ENCODE assay signal across 8 mouse cellular contexts in genomic region chr7:105742539-105743215, GRCm38 (mm10). TPM values are rescaled to one million over a fixed set of nuclear protein-coding genes. Genes with fewer than 3 reads are reported as not detected.
A peak's percentile ranks its signal among the peaks of the same experiment; 100 is the strongest.
DNase-seq lines count a peak whose midpoint lies in the region; ATAC-seq and TF ChIP-seq lines count a peak whose summit lies in the region.
"Not testable (repeated sequence)": the region's sequence is repeated elsewhere in the genome, so short reads cannot be mapped to it uniquely, and the experiment has no call there.

No protein-coding gene starts in this region.

- H3K9ac ChIP-seq in embryonic facial prominence, embryonic 13.5 days; forebrain, embryonic 15.5 days (replicated peaks); heart, postnatal 0 days (replicated peaks; ENCODE audit: low read depth, low read length); intestine, embryonic 16.5 days (ENCODE audit: low read depth, low read length); liver, embryonic 11.5 days (ENCODE audit: low read depth, low read length); neural tube, embryonic 15.5 days (replicated peaks): not testable (repeated sequence)

- ATAC-seq in embryonic facial prominence, embryonic 13.5 days (ENCODE audit: insufficient number of reproducible peaks, insufficient read depth, low FRiP score, low TSS enrichment, low read depth); forebrain, embryonic 15.5 days (replicated peaks); heart, postnatal 0 days (ENCODE audit: insufficient read depth, low read depth); intestine, embryonic 16.5 days; liver, embryonic 11.5 days (replicated peaks; ENCODE audit: low FRiP score); neural tube, embryonic 15.5 days (ENCODE audit: low FRiP score): not testable (repeated sequence)

- peaks cover 60% of the 10 kb centered on the region for H3K36me3 ChIP-seq in E14TG2a.4 (ENCODE audit: insufficient read depth, low read length)
- H3K36me3 ChIP-seq in embryonic facial prominence, embryonic 13.5 days = peaks cover 47% of the 10 kb centered on the region
- H3K36me3 ChIP-seq in forebrain, embryonic 15.5 days = peaks cover 47% of the 10 kb centered on the region
- H3K36me3 ChIP-seq in heart, postnatal 0 days (replicated peaks; ENCODE audit: control insufficient read depth, insufficient read depth, low read length) = peaks cover 47% of the 10 kb centered on the region
- peaks cover 16% of the 10 kb centered on the region for H3K36me3 ChIP-seq in intestine, embryonic 16.5 days (ENCODE audit: control insufficient read depth, insufficient read depth, low read length)
- peaks cover 27% of the 10 kb centered on the region for H3K36me3 ChIP-seq in liver, embryonic 11.5 days (ENCODE audit: control insufficient read depth, insufficient read depth, low read length)
- peaks cover 50% of the 10 kb centered on the region for H3K36me3 ChIP-seq in midbrain, embryonic 10.5 days
- H3K36me3 ChIP-seq in neural tube, embryonic 15.5 days = peaks cover 39% of the 10 kb centered on the region

- peak overlapping the region; percentile 85; the same call in 1 of the 2 replicates for H3K4me2 ChIP-seq in embryonic facial prominence, embryonic 13.5 days
- H3K4me2 ChIP-seq in forebrain, embryonic 15.5 days (replicated peaks) = peak overlapping the region; percentile 93; the same call in 1 of the 2 replicates
- H3K4me2 ChIP-seq in heart, postnatal 0 days (ENCODE audit: low read depth, low read length) = 0 out of 2 replicates have a peak overlapping the region, but pooled peaks have one; percentile 70
- peak overlapping the region; percentile 72; the same call in 1 of the 2 replicates for H3K4me2 ChIP-seq in intestine, embryonic 16.5 days (ENCODE audit: low read depth, low read length)
- peak overlapping the region; percentile 78 for H3K4me2 ChIP-seq in liver, embryonic 11.5 days
- peak overlapping the region; percentile 93; the same call in 1 of the 2 replicates for H3K4me2 ChIP-seq in neural tube, embryonic 15.5 days

- not testable (repeated sequence) for H3K27me3 ChIP-seq in E14TG2a.4 (ENCODE audit: insufficient read depth, low read length); embryonic facial prominence, embryonic 13.5 days; forebrain, embryonic 15.5 days; heart, postnatal 0 days (ENCODE audit: control insufficient read depth, insufficient read depth, low read length); intestine, embryonic 16.5 days (replicated peaks; ENCODE audit: control insufficient read depth, insufficient read depth, low read length); liver, embryonic 11.5 days (replicated peaks; ENCODE audit: control insufficient read depth, insufficient read depth, low read length); midbrain, embryonic 10.5 days (ENCODE audit: low read depth, poor library complexity, severe bottlenecking); neural tube, embryonic 15.5 days (replicated peaks)

- not testable (repeated sequence) for TF ChIP-seq CTCF in E14TG2a.4 (conservative IDR thresholded peaks at IDR 0.05; ENCODE audit: low read length); heart, postnatal 0 days (IDR thresholded peaks at IDR 0.05; ENCODE audit: low read depth)

- H3K9me3 ChIP-seq in E14TG2a.4 (ENCODE audit: low read length); embryonic facial prominence, embryonic 13.5 days; forebrain, embryonic 15.5 days; heart, postnatal 0 days (replicated peaks; ENCODE audit: control insufficient read depth, low read length); intestine, embryonic 16.5 days (ENCODE audit: control insufficient read depth, low read length); liver, embryonic 11.5 days (ENCODE audit: control insufficient read depth, low read length); midbrain, embryonic 10.5 days (replicated peaks); neural tube, embryonic 15.5 days (replicated peaks): not testable (repeated sequence)

- H3K27ac ChIP-seq in embryonic facial prominence, embryonic 13.5 days; forebrain, embryonic 15.5 days (replicated peaks); heart, postnatal 0 days (ENCODE audit: low read depth); intestine, embryonic 16.5 days (ENCODE audit: low read length); liver, embryonic 11.5 days (ENCODE audit: low read depth, low read length); midbrain, embryonic 10.5 days (replicated peaks); neural tube, embryonic 15.5 days (replicated peaks): not testable (repeated sequence)

- TF ChIP-seq EP300 in heart, postnatal 0 days (IDR thresholded peaks at IDR 0.05; ENCODE audit: low read depth) = not testable (repeated sequence)

- peaks cover 46% of the 10 kb centered on the region for H3K4me1 ChIP-seq in E14TG2a.4 (replicated peaks; ENCODE audit: low read depth, low read length)
- peaks cover 27% of the 10 kb centered on the region for H3K4me1 ChIP-seq in embryonic facial prominence, embryonic 13.5 days
- peaks cover 31% of the 10 kb centered on the region for H3K4me1 ChIP-seq in forebrain, embryonic 15.5 days
- peaks cover 19% of the 10 kb centered on the region for H3K4me1 ChIP-seq in heart, postnatal 0 days (ENCODE audit: control insufficient read depth, insufficient read depth)
- peaks cover 12% of the 10 kb centered on the region for H3K4me1 ChIP-seq in intestine, embryonic 16.5 days (ENCODE audit: control insufficient read depth, insufficient read depth, low read length)
- H3K4me1 ChIP-seq in liver, embryonic 11.5 days (replicated peaks; ENCODE audit: control insufficient read depth, insufficient read depth, low read length) = peaks cover 30% of the 10 kb centered on the region
- H3K4me1 ChIP-seq in midbrain, embryonic 10.5 days = peaks cover 40% of the 10 kb centered on the region
- H3K4me1 ChIP-seq in neural tube, embryonic 15.5 days = peaks cover 29% of the 10 kb centered on the region

- not testable (repeated sequence) for DNase-seq in heart, postnatal 0 days (ENCODE audit: low spot score); midbrain, embryonic 10.5 days (ENCODE audit: low spot score)
- DNase-seq in liver, embryonic 11.5 days (ENCODE audit: low spot score) = peak; percentile 27

- peak overlapping the region; percentile 95 for H3K4me3 ChIP-seq in E14TG2a.4 (replicated peaks; ENCODE audit: low read length)
- peak overlapping the region; percentile 95; the same call in 1 of the 2 replicates for H3K4me3 ChIP-seq in embryonic facial prominence, embryonic 13.5 days
- not testable (repeated sequence) for H3K4me3 ChIP-seq in forebrain, embryonic 15.5 days; heart, postnatal 0 days (ENCODE audit: low read depth, low read length); neural tube, embryonic 15.5 days (replicated peaks)
- H3K4me3 ChIP-seq in intestine, embryonic 16.5 days (ENCODE audit: low read length) = 0 out of 2 replicates have a peak overlapping the region, but pooled peaks have one; percentile 84
- H3K4me3 ChIP-seq in liver, embryonic 11.5 days (ENCODE audit: low read depth, low read length) = peak overlapping the region; percentile 97
- H3K4me3 ChIP-seq in midbrain, embryonic 10.5 days = peak overlapping the region; percentile 97

- WGBS in embryonic facial prominence, embryonic 13.5 days = 86% methylated on average over 7 of the region's 7 CpGs
- 86% methylated on average over 7 of the region's 7 CpGs for WGBS in forebrain, embryonic 15.5 days
- WGBS in heart, postnatal 0 days = 78% methylated on average over 7 of the region's 7 CpGs
- 79% methylated on average over 7 of the region's 7 CpGs for WGBS in intestine, embryonic 16.5 days
- WGBS in liver, embryonic 11.5 days = 87% methylated on average over 7 of the region's 7 CpGs
- WGBS in midbrain, embryonic 10.5 days = 94% methylated on average over 7 of the region's 7 CpGs
- 90% methylated on average over 7 of the region's 7 CpGs for WGBS in neural tube, embryonic 15.5 days

RNA-seq across cellular contexts. Expression of gene Taf10, which starts 1.5 kb away (rescaled TPM):
- polyA plus RNA-seq in embryonic facial prominence, embryonic 13.5 days (2015; fragmentation: Nextera tagmentation; extraction: Ambion mirVana) = 126 and 137 TPM in 2 replicates
- polyA plus RNA-seq in forebrain, embryonic 15.5 days (2015; fragmentation: Nextera tagmentation; extraction: Ambion mirVana) = 106 and 114 TPM in 2 replicates
- total RNA-seq in heart, postnatal 0 days (2014; rRNA removed; ENCODE audit: low replicate concordance) = 108 and 159 TPM in 2 replicates
- polyA plus RNA-seq in heart, postnatal 0 days (2015; fragmentation: Nextera tagmentation; extraction: Ambion mirVana) = 80.1 and 88.4 TPM in 2 replicates
- polyA plus RNA-seq in intestine, embryonic 16.5 days (2015; fragmentation: Nextera tagmentation; extraction: Ambion mirVana) = 114 and 119 TPM in 2 replicates
- 229 and 244 TPM in 2 replicates for polyA plus RNA-seq in liver, embryonic 11.5 days (2014; fragmentation: Nextera tagmentation; extraction: Ambion mirVana)
- polyA plus RNA-seq in midbrain, embryonic 10.5 days (2016; fragmentation: Nextera tagmentation; extraction: Ambion mirVana) = 160 and 188 TPM in 2 replicates
- polyA plus RNA-seq in neural tube, embryonic 15.5 days (2015; fragmentation: Nextera tagmentation; extraction: Ambion mirVana) = 101 and 102 TPM in 2 replicates

RNA-seq across cellular contexts. Expression of gene Rrp8, which starts 5.5 kb away (rescaled TPM):
- polyA plus RNA-seq in embryonic facial prominence, embryonic 13.5 days (2015; fragmentation: Nextera tagmentation; extraction: Ambion mirVana) = 43.4 and 48.9 TPM in 2 replicates
- 24.4 and 25.8 TPM in 2 replicates for polyA plus RNA-seq in forebrain, embryonic 15.5 days (2015; fragmentation: Nextera tagmentation; extraction: Ambion mirVana)
- total RNA-seq in heart, postnatal 0 days (2014; rRNA removed; ENCODE audit: low replicate concordance) = 17.9 and 21.8 TPM in 2 replicates
- 15.5 and 17.1 TPM in 2 replicates for polyA plus RNA-seq in heart, postnatal 0 days (2015; fragmentation: Nextera tagmentation; extraction: Ambion mirVana)
- polyA plus RNA-seq in intestine, embryonic 16.5 days (2015; fragmentation: Nextera tagmentation; extraction: Ambion mirVana) = 26.2 and 32.6 TPM in 2 replicates
- 42.3 and 52.3 TPM in 2 replicates for polyA plus RNA-seq in liver, embryonic 11.5 days (2014; fragmentation: Nextera tagmentation; extraction: Ambion mirVana)
- 35.4 and 44.0 TPM in 2 replicates for polyA plus RNA-seq in midbrain, embryonic 10.5 days (2016; fragmentation: Nextera tagmentation; extraction: Ambion mirVana)
- 27.8 and 28.8 TPM in 2 replicates for polyA plus RNA-seq in neural tube, embryonic 15.5 days (2015; fragmentation: Nextera tagmentation; extraction: Ambion mirVana)

RNA-seq across cellular contexts. Expression of gene Ilk, which starts 6.3 kb away (rescaled TPM):
- polyA plus RNA-seq in embryonic facial prominence, embryonic 13.5 days (2015; fragmentation: Nextera tagmentation; extraction: Ambion mirVana) = 253 and 273 TPM in 2 replicates
- 197 and 205 TPM in 2 replicates for polyA plus RNA-seq in forebrain, embryonic 15.5 days (2015; fragmentation: Nextera tagmentation; extraction: Ambion mirVana)
- 228 and 240 TPM in 2 replicates for total RNA-seq in heart, postnatal 0 days (2014; rRNA removed; ENCODE audit: low replicate concordance)
- polyA plus RNA-seq in heart, postnatal 0 days (2015; fragmentation: Nextera tagmentation; extraction: Ambion mirVana) = 272 and 276 TPM in 2 replicates
- 317 and 323 TPM in 2 replicates for polyA plus RNA-seq in intestine, embryonic 16.5 days (2015; fragmentation: Nextera tagmentation; extraction: Ambion mirVana)
- polyA plus RNA-seq in liver, embryonic 11.5 days (2014; fragmentation: Nextera tagmentation; extraction: Ambion mirVana) = 221 and 231 TPM in 2 replicates
- polyA plus RNA-seq in midbrain, embryonic 10.5 days (2016; fragmentation: Nextera tagmentation; extraction: Ambion mirVana) = 236 and 240 TPM in 2 replicates
- polyA plus RNA-seq in neural tube, embryonic 15.5 days (2015; fragmentation: Nextera tagmentation; extraction: Ambion mirVana) = 204 and 227 TPM in 2 replicates

RNA-seq across cellular contexts. Expression of gene Tpp1, which starts 9.4 kb away (rescaled TPM):
- polyA plus RNA-seq in embryonic facial prominence, embryonic 13.5 days (2015; fragmentation: Nextera tagmentation; extraction: Ambion mirVana) = 44.0 and 45.8 TPM in 2 replicates
- 33.9 and 35.1 TPM in 2 replicates for polyA plus RNA-seq in forebrain, embryonic 15.5 days (2015; fragmentation: Nextera tagmentation; extraction: Ambion mirVana)
- total RNA-seq in heart, postnatal 0 days (2014; rRNA removed; ENCODE audit: low replicate concordance) = 89.7 and 99.9 TPM in 2 replicates
- 54.8 and 61.2 TPM in 2 replicates for polyA plus RNA-seq in heart, postnatal 0 days (2015; fragmentation: Nextera tagmentation; extraction: Ambion mirVana)
- 152 and 191 TPM in 2 replicates for polyA plus RNA-seq in intestine, embryonic 16.5 days (2015; fragmentation: Nextera tagmentation; extraction: Ambion mirVana)
- polyA plus RNA-seq in liver, embryonic 11.5 days (2014; fragmentation: Nextera tagmentation; extraction: Ambion mirVana) = 77.3 and 80.0 TPM in 2 replicates
- polyA plus RNA-seq in midbrain, embryonic 10.5 days (2016; fragmentation: Nextera tagmentation; extraction: Ambion mirVana) = 66.1 and 66.9 TPM in 2 replicates
- 41.4 and 50.2 TPM in 2 replicates for polyA plus RNA-seq in neural tube, embryonic 15.5 days (2015; fragmentation: Nextera tagmentation; extraction: Ambion mirVana)

RNA-seq across cellular contexts. Expression of gene Dchs1, which starts 44.8 kb away (rescaled TPM):
- polyA plus RNA-seq in embryonic facial prominence, embryonic 13.5 days (2015; fragmentation: Nextera tagmentation; extraction: Ambion mirVana) = 21.0 and 21.5 TPM in 2 replicates
- polyA plus RNA-seq in forebrain, embryonic 15.5 days (2015; fragmentation: Nextera tagmentation; extraction: Ambion mirVana) = 20.3 and 22.0 TPM in 2 replicates
- 19.3 and 27.2 TPM in 2 replicates for total RNA-seq in heart, postnatal 0 days (2014; rRNA removed; ENCODE audit: low replicate concordance)
- polyA plus RNA-seq in heart, postnatal 0 days (2015; fragmentation: Nextera tagmentation; extraction: Ambion mirVana) = 1.9 and 2.1 TPM in 2 replicates
- 4.9 and 5.2 TPM in 2 replicates for polyA plus RNA-seq in intestine, embryonic 16.5 days (2015; fragmentation: Nextera tagmentation; extraction: Ambion mirVana)
- 5.0 and 5.8 TPM in 2 replicates for polyA plus RNA-seq in liver, embryonic 11.5 days (2014; fragmentation: Nextera tagmentation; extraction: Ambion mirVana)
- polyA plus RNA-seq in midbrain, embryonic 10.5 days (2016; fragmentation: Nextera tagmentation; extraction: Ambion mirVana) = 6.7 and 10.1 TPM in 2 replicates
- polyA plus RNA-seq in neural tube, embryonic 15.5 days (2015; fragmentation: Nextera tagmentation; extraction: Ambion mirVana) = 10.0 and 10.8 TPM in 2 replicates
